Mouse (Mus musculus): ENCODE measurements around the gene Pik3ap1.
A peak's percentile ranks its signal among the peaks of the same experiment; 100 is the strongest.

Gene Pik3ap1

DNA sequence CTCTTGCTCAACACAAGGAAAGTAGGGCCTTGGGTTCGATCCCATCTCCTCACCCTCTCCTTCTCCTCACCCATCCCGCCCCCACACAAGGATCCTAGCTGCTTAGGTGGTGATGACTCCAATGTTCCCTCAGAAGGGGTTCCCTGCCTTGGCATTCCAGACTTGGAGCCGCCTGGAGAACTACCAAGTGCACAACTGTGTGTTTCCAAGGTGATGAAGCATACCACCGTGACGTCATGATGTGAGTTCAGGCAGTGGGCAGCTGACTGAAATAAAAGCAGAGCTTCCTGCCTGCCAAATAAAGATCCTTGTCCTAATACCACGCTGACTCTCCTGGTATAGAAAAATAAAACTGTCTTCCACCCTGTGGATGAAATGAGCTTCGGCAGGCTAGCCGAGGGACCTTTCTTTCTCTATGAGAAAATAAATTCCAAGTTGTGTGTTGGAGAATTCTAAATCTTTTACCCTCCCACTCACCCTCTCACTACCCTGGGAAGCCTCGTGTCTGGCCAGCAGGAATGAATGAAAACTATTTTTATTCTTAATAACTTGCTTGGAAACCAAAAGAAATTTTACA, 114.7 kb downstream of the Pik3ap1 start:
- DNase-seq = peak; percentile 25

DNA sequence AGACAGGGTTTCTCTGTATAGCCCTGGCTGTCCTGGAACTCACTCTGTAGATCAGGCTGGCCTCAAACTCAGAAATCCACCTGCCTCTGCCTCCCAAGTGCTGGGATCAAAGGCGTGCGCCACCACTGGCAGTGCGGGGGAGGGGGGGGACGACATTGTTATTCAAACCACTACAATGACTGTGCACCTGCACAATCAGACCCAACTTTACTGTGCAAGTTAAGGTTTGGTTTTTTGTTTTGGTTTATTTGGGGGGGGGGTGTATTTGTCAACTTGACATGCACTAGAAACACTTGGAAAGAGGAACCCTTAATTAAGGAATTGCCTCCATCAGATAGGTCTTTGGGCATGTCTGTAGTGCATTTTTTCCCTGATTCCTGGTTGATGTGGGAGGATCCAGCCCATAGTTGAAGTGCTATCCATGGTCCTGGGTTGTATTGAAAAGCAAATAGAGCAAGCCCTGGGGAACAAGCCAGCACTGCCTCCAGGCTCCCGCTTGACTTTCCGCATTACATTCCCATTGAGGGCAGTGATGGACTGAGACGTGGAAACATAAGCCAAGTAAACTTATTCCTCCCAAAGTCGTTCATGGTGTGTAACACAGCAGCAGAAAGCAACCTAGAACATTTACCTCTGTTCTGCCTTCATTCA, 118.5 kb downstream of the Pik3ap1 start:
- no peak for DNase-seq

DNA sequence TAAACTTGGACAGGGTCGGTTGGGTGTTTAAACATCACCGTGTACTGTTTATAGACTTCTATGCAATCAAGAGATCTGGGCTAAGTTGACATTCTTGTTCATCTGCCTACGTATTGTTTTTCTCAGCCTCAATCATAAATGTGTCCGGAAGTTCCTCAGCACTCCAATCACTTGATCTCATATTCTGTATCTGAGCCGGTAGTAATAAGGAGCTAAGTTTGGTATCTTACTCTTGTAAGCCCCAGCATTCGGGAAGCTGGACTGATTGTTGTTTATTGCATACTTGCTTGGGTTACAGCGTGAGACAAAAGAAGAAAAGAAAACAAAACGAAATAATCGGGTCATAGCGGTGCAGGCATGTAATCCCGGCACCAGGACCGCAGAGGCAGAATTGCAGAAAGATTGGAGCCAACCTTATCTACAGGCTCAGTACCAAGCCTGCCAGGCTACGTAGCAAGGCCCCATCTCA, 120.5 kb downstream of the Pik3ap1 start:
- DNase-seq = no peak

DNA sequence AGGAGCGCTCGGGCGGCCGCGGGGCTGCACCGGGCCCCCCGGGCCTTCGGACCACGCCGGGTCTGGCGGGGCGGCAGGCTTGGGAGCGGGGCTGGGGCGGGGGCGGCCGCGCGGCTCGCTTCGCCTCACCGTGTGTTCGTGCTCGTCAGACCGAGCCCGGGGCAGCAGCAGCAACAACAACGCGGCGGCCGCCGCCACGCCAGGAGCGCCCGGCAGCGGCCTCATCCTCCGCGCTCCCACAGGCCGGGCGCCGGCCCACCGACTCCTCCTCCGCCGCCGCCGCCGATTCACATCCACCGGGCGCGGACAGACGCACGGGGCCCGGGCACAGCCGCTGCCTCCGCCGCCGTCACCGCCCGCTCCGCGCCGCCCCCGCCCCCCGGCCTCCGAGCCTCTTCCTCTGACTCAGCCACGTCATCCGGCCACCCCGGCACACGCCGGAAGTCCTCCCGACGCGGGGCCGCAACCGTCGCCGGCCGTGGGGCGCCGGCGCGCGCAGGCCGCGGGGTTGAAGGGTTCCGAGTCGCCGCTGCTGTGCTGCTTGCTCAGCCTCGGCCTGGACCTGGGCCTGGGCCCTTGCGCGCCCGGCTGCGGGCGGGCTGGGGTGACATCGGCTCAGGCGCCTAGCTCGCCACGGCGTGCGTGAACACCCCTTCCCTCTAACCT, 121.1 kb downstream of the Pik3ap1 start, which contains the start of gene Tm9sf3:
Tm9sf3 (minus strand) TSS at position 368 of the 666 bp plus-strand sequence.
- peak; percentile 84 for DNase-seq

DNA sequence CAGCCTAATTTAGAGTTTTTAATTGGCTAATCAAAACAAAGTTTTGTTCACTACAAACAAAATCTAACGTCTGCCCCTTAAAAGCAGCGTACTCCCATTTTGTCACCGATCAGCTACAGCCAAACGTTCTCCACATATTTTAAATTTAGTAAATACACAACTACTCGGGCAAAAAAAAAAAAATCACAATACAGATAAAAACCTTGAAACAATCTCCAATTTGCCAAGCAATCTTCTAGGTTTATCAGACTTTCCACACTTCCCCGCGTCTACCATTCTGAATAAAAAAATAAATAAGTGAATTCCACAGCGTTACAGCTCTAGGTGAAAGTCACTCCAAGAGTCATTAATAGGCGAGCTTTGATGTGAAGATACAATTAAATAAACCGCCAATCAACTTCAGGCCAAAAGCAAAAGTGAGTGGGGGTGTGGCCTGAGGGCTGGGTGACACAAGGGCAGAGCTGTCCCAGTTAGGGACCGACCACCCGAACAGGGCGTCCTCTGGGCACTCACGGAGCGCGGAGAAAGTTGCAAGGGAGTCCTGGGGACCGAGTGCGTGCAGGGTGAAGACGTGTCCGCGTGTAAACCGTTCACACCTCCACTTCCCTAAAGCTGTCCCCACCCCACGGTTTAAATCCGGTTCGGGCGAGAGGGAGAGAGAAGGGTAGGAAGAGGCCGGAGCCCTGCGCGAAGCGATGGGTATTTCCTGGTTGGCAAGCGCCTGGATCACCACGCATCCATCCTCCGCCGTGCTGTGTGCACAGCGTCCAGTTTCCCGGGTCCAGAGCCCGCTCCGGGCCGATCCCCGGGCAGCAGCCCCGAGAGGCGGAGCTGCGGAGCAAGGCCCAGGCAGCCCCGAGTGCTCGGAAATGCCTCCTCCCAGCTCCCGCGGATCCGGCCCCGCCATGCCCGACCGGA, 121.9 kb downstream of the Pik3ap1 start:
- peak; percentile 65 for DNase-seq

DNA sequence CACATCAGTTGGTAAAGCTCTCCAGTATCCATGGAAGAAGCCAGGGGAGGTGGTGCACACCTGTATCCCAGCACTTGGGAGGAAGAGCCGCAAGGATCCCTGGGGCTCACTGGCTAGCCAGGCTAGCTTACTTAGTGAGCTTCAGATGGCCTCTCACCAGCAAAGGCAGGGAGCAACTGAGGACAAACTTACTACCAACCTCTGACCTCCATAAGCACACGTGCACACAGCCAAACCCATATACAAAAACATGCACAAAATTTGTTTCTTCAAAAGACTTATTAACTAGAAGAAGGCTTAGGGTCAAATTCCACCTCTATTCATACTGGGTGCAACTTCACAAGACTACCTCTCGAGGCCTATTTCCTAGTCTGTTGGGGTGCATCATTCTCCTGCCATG, 124.2 kb downstream of the Pik3ap1 start:
- DNase-seq = peak; percentile 76

DNA sequence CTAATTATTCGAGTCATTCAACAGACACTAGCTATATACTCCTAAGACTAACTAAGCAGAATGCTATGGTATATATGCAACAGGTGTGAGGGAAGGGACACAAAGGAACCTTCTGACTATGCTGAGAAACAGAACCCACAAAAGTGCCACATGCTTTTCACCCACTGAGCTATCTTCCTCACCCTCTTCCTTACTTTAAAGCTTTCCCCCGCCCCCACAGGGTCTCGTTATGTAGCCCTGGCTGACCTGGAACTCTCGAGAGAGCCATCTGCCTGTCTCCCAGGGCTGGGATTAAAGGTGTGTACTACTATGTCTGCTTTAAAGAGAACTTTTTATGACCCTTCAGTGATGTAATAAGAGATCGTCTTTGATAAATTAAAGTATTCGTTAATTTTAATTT, 125.6 kb downstream of the Pik3ap1 start:
- DNase-seq = no peak

DNA sequence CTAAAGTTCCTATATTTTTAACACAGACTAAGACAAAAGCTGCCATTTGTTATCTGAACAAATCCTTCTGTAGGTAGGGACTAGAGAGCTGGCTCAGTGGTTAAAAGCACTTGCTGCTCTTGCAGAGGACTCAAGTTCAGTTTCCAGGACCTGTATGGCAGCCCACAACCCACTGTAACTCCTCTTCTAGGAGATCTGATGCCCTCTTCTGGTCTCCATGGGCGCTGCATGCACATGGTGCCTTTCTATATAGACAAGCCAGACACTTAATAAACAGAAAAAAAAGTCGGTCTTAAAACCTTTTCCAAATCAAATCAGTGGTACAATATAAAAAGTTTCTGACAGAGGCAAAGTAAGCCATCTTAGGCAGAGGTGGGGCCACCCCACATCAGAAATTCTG, 126.2 kb downstream of the Pik3ap1 start:
- DNase-seq = peak; percentile 57

DNA sequence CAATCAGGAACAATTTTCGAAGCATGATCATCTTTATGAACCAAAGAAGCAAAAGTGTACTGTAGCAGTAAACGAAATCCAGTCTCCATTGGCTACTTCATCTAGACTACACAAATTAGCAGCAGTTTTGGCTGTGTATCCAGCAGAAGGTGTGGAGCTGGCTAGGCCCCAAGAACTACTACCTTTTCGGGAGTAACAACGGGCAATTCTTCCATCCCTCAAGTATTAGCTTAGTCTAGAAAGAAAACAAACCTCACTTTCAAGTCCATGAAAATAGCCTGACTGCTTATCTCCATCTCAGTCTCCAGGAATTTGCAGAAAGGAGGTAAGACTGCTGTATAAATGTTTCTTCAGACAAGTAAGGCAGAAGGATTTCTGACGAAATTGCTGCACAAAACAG, 130.3 kb downstream of the Pik3ap1 start:
- no peak for DNase-seq

DNA sequence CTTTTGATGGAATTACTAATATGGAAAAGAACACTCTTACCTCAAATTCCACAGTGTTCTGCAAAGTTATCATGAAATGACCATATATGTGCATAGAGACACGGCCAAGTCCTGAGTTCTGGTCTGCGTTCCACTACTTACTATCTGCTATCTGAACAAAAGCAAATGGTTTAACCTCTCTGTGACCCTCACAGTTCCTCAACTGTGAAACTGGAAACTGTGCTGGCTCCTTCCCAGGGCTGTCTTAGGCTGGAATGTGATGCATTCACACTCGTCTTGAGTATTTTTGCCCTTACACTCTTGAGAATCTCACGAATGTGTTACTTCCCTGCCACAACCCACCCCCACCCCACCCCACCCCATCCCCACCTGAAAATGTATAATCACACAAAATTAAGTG, 135.9 kb downstream of the Pik3ap1 start:
- DNase-seq = peak; percentile 32

DNA sequence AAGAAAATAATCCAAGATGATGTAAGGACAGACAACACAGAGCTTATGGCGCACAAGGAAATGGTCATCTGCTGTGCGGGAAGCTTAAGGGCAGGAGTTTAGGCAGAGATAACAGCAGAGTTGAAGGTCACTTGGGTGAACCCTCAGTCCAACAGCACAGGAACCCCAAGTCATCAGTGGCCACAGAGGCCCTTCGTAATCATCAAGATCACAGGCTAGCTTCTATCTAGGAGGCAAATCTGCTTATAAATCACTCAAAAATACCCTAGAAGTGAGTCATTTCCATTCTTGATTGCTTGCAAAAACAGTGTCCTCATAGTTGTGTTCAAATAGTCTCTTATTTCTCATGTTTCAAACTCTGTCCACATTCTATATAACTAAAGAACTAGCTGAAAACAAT, 136.6 kb downstream of the Pik3ap1 start:
- no peak for DNase-seq

DNA sequence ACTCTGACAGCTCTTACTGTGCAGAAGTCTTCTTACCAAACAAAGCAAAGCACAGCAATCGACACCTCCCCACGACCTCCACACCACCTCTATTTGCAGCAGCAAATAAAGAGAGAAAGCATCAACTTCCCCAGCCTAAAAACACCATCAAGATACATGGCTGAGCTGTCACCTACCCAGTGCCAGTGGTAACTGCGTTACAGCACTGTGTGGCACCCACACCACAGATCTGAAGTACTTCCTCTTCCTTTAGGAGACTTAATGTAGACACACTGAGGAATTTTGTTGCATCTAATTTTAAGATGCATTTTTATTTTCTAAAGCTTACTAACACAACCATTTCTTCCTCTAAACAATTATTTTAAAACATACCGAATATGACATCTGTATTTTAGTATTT, 138.6 kb downstream of the Pik3ap1 start:
- DNase-seq = no peak

DNA sequence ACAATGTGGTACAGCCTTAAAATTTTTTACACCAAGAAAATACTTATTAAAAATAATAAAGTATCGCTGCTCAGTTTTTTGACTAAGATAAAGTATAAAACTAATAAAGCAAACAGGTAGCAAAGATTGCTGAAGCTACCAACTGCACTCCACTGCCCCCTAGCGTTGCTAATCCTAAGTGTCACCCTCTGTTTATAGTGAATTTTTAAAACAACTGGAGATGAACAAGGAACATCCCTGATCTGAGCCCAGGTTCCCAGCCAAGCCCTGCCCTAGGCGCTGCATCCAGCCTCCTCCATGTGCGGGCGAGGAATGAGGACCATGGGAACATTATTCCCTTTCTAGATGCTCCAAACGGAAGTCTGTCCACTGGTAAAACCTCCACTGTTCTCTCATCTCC, 140.3 kb downstream of the Pik3ap1 start:
- peak; percentile 59 for DNase-seq

DNA sequence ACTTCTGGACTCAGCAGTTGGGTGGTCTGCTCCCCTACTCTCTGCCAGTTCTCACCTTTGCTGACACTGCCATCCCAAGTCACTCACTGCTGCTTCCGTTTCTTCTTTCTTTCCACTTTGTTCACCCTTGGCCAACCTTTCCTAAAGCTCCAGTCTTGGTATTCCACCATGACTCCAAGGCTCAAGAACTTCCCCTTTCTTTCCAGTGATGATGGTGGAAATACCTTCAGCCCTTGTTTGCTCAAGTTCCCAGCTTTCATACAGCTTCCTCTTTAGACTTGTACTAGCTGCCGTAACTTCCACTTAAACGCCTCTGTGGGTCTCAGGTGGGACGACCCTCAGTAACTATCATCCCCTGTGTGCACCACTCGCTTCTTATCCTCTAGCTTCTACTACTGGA, 142.9 kb downstream of the Pik3ap1 start:
- no peak for DNase-seq

DNA sequence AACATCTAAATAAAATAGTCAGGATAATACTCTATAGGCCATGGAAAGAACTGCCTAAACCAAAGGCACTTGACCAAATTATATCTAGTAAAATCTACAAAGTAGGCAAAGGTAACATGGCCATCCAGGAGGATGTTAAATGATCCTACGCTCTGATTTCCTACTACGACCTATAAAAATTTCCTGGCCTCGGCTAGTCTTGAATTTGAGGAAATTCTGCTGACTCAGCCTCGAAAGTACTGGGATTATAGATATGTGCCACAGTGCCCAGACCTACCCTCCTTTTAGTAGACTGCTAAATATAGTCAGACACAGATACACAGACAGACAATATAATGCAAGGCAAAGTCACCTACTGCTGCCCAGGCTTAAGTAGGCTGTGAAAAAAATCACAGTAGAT, 151.2 kb downstream of the Pik3ap1 start:
- no peak for DNase-seq
